Comparison of ENCODE assay signal across 9 mouse cellular contexts in the genomic region with DNA sequence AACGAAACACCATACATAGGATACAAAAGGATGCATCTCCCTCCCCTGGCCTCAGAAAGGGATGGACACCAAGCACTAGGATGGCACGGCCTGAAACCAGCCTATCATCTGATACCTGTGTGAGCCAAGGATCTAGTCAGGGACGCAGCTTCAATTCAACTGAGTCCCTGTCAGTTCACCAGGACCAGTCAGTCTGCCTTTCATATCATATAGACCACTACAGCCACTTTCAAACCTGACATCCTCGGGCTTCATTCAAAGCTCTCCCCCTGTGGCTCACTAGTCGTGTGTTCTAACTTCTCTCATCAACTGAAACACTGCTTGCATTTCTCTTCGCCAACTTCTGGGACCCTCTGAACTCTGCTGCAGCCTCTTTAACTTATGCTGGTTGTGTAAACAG. TPM values are rescaled to one million over a fixed set of nuclear protein-coding genes. Genes with fewer than 3 reads are reported as not detected.
DNase-seq lines count a peak whose midpoint lies in the region; ATAC-seq and TF ChIP-seq lines count a peak whose summit lies in the region.
"Had no signal": no experiment of that assay in that cellular context is flagged by ENCODE, and none has a peak within 500 bp of the region (broad histone marks: within the 10 kb centered on the region; RNA-seq: fewer than 3 reads in every experiment).

No protein-coding gene starts in this region.

- peak overlapping the region; percentile 48 for H3K4me2 ChIP-seq in kidney, embryonic 14.5 days (replicated peaks; ENCODE audit: low read depth, low read length)
- H3K4me2 ChIP-seq in embryonic facial prominence, embryonic 13.5 days, result peak overlapping the region; percentile 55
- peak overlapping the region; percentile 37 for H3K4me2 ChIP-seq in midbrain, postnatal 0 days (ENCODE audit: low read depth, low read length, poor library complexity, severe bottlenecking)

- peak overlapping the region; percentile 95 for H3K4me3 ChIP-seq in kidney, embryonic 14.5 days (ENCODE audit: low read length)
- peak overlapping the region; percentile 91 for H3K4me3 ChIP-seq in embryonic facial prominence, embryonic 13.5 days
- peak overlapping the region; percentile 56 for H3K4me3 ChIP-seq in midbrain, postnatal 0 days (ENCODE audit: low read depth, low read length)

- WGBS in kidney, embryonic 14.5 days, result 74% methylated on average over 6 of the region's 6 CpGs
- 83% methylated on average over 6 of the region's 6 CpGs for WGBS in embryonic facial prominence, embryonic 13.5 days
- 78% methylated on average over 6 of the region's 6 CpGs for WGBS in midbrain, postnatal 0 days

- H3K9me3 ChIP-seq in kidney, embryonic 14.5 days (ENCODE audit: control insufficient read depth, low read length), result no peaks in the 10 kb centered on the region
- H3K9me3 ChIP-seq in embryonic facial prominence, embryonic 13.5 days, result no peaks in the 10 kb centered on the region
- H3K9me3 ChIP-seq in midbrain, postnatal 0 days (ENCODE audit: low read length), result no peaks in the 10 kb centered on the region

- no peak for ATAC-seq in kidney, embryonic 14.5 days (ENCODE audit: low FRiP score, low TSS enrichment)
- no peak for ATAC-seq in embryonic facial prominence, embryonic 13.5 days (ENCODE audit: insufficient number of reproducible peaks, insufficient read depth, low FRiP score, low TSS enrichment, low read depth)
- no peak for ATAC-seq in midbrain, postnatal 0 days (ENCODE audit: low FRiP score)

- H3K9ac ChIP-seq in kidney, embryonic 14.5 days (ENCODE audit: low read depth, low read length), result peak overlapping the region; percentile 98; the same call in 1 of the 2 replicates
- peak overlapping the region; percentile 27 for H3K9ac ChIP-seq in embryonic facial prominence, embryonic 13.5 days
- H3K9ac ChIP-seq in midbrain, postnatal 0 days (replicated peaks; ENCODE audit: low read length, poor library complexity, severe bottlenecking), result 0 out of 2 replicates have a peak overlapping the region, but pooled peaks have one; percentile 74

- H3K27me3 ChIP-seq in kidney, embryonic 14.5 days (ENCODE audit: control insufficient read depth, insufficient read depth, low read length), result no peaks in the 10 kb centered on the region
- H3K27me3 ChIP-seq in embryonic facial prominence, embryonic 13.5 days, result no peaks in the 10 kb centered on the region
- H3K27me3 ChIP-seq in midbrain, postnatal 0 days (ENCODE audit: insufficient read depth, low read length), result no peaks in the 10 kb centered on the region

- H3K36me3 ChIP-seq in kidney, embryonic 14.5 days (ENCODE audit: control insufficient read depth, insufficient read depth, low read length), result peaks cover 8% of the 10 kb centered on the region
- H3K36me3 ChIP-seq in embryonic facial prominence, embryonic 13.5 days, result peaks cover 16% of the 10 kb centered on the region
- peaks cover 2% of the 10 kb centered on the region; the same call in 1 of the 2 replicates for H3K36me3 ChIP-seq in midbrain, postnatal 0 days (ENCODE audit: insufficient read depth, low read length)

- H3K4me1 ChIP-seq in kidney, embryonic 14.5 days (ENCODE audit: control insufficient read depth, insufficient read depth, low read length), result 0 out of 2 replicates have a peak, but pooled peaks cover 5% of the 10 kb centered on the region
- H3K4me1 ChIP-seq in embryonic facial prominence, embryonic 13.5 days, result peaks cover 24% of the 10 kb centered on the region
- H3K4me1 ChIP-seq in midbrain, postnatal 0 days (ENCODE audit: insufficient read depth, low read length), result peaks cover 9% of the 10 kb centered on the region

- no peak for DNase-seq in kidney, postnatal 14 days
- DNase-seq in induced T-regulatory cell, adult 2 months (ENCODE audit: low read depth), result peak; percentile 27
- no peak for DNase-seq in midbrain, postnatal 0 days (ENCODE audit: low spot score)
- no peak for DNase-seq in embryo, embryonic 9.5 days (ENCODE audit: extremely low spot score)
- DNase-seq in kidney, postnatal 4 days, result no peak
- no peak for DNase-seq in left cerebral cortex, adult 18-20 months (ENCODE audit: low spot score in 2 of 2)

- no peak for TF ChIP-seq CTCF in midbrain, postnatal 0 days (IDR thresholded peaks at IDR 0.05)

- H3K27ac ChIP-seq in kidney, embryonic 14.5 days (ENCODE audit: low read depth, low read length), result no peak overlapping the region
- no peak overlapping the region for H3K27ac ChIP-seq in embryonic facial prominence, embryonic 13.5 days
- H3K27ac ChIP-seq in midbrain, postnatal 0 days (ENCODE audit: low read depth, low read length), result no peak overlapping the region

RNA-seq across cellular contexts. Expression of a gene that starts 4.8 kb away (rescaled TPM):
- polyA plus RNA-seq in kidney, embryonic 14.5 days (2014; fragmentation: Nextera tagmentation; extraction: Ambion mirVana), result 21.8 and 37.5 TPM in 2 replicates
- polyA plus RNA-seq in embryonic facial prominence, embryonic 13.5 days (2015; fragmentation: Nextera tagmentation; extraction: Ambion mirVana), result 31.0 and 32.6 TPM in 2 replicates
- total RNA-seq in midbrain, postnatal 0 days (2014; rRNA removed), result 14.6 and 17.5 TPM in 2 replicates
- 14.4 and 15.5 TPM in 2 replicates for polyA plus RNA-seq in midbrain, postnatal 0 days (2015; fragmentation: Nextera tagmentation; extraction: Ambion mirVana)
- 10 to 100 TPM; 21.0 to 22.5 TPM for total RNA-seq in left cerebral cortex, adult 18-20 months (2021)

RNA-seq across cellular contexts. Expression of a gene that starts 34.4 kb away (rescaled TPM):
- polyA plus RNA-seq in kidney, embryonic 14.5 days (2014; fragmentation: Nextera tagmentation; extraction: Ambion mirVana), result 5.6 and 6.8 TPM in 2 replicates
- polyA plus RNA-seq in embryonic facial prominence, embryonic 13.5 days (2015; fragmentation: Nextera tagmentation; extraction: Ambion mirVana), result 6.9 and 8.9 TPM in 2 replicates
- 3.3 and 5.3 TPM in 2 replicates for total RNA-seq in midbrain, postnatal 0 days (2014; rRNA removed)
- 5.0 and 5.5 TPM in 2 replicates for polyA plus RNA-seq in midbrain, postnatal 0 days (2015; fragmentation: Nextera tagmentation; extraction: Ambion mirVana)
- 1 to 10 TPM; 2.6 to 5.1 TPM for total RNA-seq in left cerebral cortex, adult 18-20 months (2021)

RNA-seq across cellular contexts. Expression of a gene that starts 59.3 kb away (rescaled TPM):
- polyA plus RNA-seq in kidney, embryonic 14.5 days (2014; fragmentation: Nextera tagmentation; extraction: Ambion mirVana), result not detected in 2 replicates
- not detected in 2 replicates for polyA plus RNA-seq in embryonic facial prominence, embryonic 13.5 days (2015; fragmentation: Nextera tagmentation; extraction: Ambion mirVana)
- 1.5 and 2.4 TPM in 2 replicates for total RNA-seq in midbrain, postnatal 0 days (2014; rRNA removed)
- polyA plus RNA-seq in midbrain, postnatal 0 days (2015; fragmentation: Nextera tagmentation; extraction: Ambion mirVana), result not detected in 2 replicates
- 1 to 10 TPM in 1 of 2 experiments, not detected in 1; 1.3 TPM for total RNA-seq in left cerebral cortex, adult 18-20 months (2021)
- total RNA-seq: hematopoietic stem cell, adult 5-6 weeks had no signal

Comparison
In these comparisons a context has a peak if more than half of its experiments do, and no peak if none do; other contexts are left out.
1. H3K9ac ChIP-seq: peak in every context shown above with its lines; median percentile 98 in kidney, embryonic 14.5 days; 74 in midbrain, postnatal 0 days; 27 in embryonic facial prominence, embryonic 13.5 days.